In the genomic region with DNA sequence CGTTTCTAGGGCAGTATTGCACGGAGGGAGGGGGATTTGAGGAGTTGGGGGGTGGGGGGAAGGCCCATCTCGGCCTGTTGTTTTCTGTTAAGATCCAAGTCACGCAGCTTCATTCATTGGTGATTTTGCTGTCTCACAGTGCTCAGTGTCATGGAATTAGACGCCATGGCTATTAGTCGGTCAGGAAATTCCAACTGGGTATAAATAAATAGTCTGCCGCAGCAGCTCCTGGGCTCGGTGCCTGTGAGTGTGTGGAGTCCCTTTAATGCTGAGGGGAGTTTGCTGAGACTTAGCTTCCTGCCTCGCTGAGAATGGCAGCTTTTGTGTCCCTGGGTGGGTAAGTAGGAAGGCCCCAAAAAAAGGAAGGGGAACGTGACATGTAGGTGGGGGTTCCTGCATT, we compare ENCODE assay signal across 8 mouse cellular contexts.
A peak's percentile ranks its signal among the peaks of the same experiment; 100 is the strongest.
DNase-seq lines count a peak whose midpoint lies in the region; ATAC-seq and TF ChIP-seq lines count a peak whose summit lies in the region.

No protein-coding gene starts in this region.

- peak; percentile 14 for DNase-seq in cerebellum, adult 9-10 months
- DNase-seq in cerebellum, postnatal 36 days = no peak
- DNase-seq in embryo, embryonic 11 days = peak; percentile 65
- DNase-seq in heart, adult 9 months (ENCODE audit: low spot score in 2 of 2) = peak; percentile 61 to 65
- DNase-seq in lung, postnatal 25 days (ENCODE audit: low spot score) = peak; percentile 48
- no peak for DNase-seq in thymus, adult 2 months

- TF ChIP-seq CTCF in thymus, adult 2 months (IDR thresholded peaks at IDR 0.05; ENCODE audit: borderline replicate concordance, control insufficient read depth, extremely low read depth, insufficient read depth, low read length, poor library complexity) = no peak

- H3K4me1 ChIP-seq in kidney, embryonic 15.5 days = peaks cover 30% of the 10 kb centered on the region
- no peaks in the 10 kb centered on the region for H3K4me1 ChIP-seq in thymus, adult 2 months (replicated peaks; ENCODE audit: control insufficient read depth, insufficient read depth, low read length)

- H3K36me3 ChIP-seq in kidney, embryonic 15.5 days = no peaks in the 10 kb centered on the region
- no peaks in the 10 kb centered on the region for H3K36me3 ChIP-seq in thymus, adult 2 months (ENCODE audit: control insufficient read depth, insufficient read depth, low read length)

- no peak overlapping the region for H3K4me3 ChIP-seq in kidney, embryonic 15.5 days (replicated peaks)
- H3K4me3 ChIP-seq in thymus, adult 2 months (ENCODE audit: control insufficient read depth, insufficient read depth, low read length) = no peak overlapping the region

- no peaks in the 10 kb centered on the region for H3K9me3 ChIP-seq in kidney, embryonic 15.5 days (replicated peaks)

- H3K9ac ChIP-seq in kidney, embryonic 15.5 days = no peak overlapping the region

- no peak for TF ChIP-seq POLR2A in thymus, adult 2 months (IDR thresholded peaks at IDR 0.05; ENCODE audit: control insufficient read depth, extremely low read depth, insufficient read depth, low read length, poor library complexity)

- H3K27me3 ChIP-seq in kidney, embryonic 15.5 days = no peaks in the 10 kb centered on the region
- no peaks in the 10 kb centered on the region; the same call in 1 of the 2 replicates for H3K27me3 ChIP-seq in thymus, adult 2 months (ENCODE audit: control insufficient read depth, insufficient read depth, low read length)

- peak overlapping the region; percentile 42 for H3K4me2 ChIP-seq in kidney, embryonic 15.5 days

- 0 out of 2 replicates have a peak, but pooled peaks have one; percentile 9 for ATAC-seq in kidney, embryonic 15.5 days (replicated peaks; ENCODE audit: low FRiP score)
- ATAC-seq in megakaryocyte, adult 5-6 weeks (ENCODE audit: poor library complexity, severe bottlenecking) = no peak

- WGBS in kidney, embryonic 15.5 days = 26% methylated on average over 10 of the region's 10 CpGs
- WGBS in thymus, adult 2 months = 55% methylated on average over 10 of the region's 10 CpGs

- peak overlapping the region; percentile 74 for H3K27ac ChIP-seq in kidney, embryonic 15.5 days
- no peak overlapping the region for H3K27ac ChIP-seq in thymus, adult 2 months (ENCODE audit: control insufficient read depth, insufficient read depth, low read length)

Comparison
In these comparisons a context has a peak if more than half of its experiments do, and no peak if none do; other contexts are left out.
1. DNase-seq: peak in cerebellum, adult 9-10 months (single experiment), embryo, embryonic 11 days (single experiment), heart, adult 9 months (2 of 2) and lung, postnatal 25 days (single experiment); none in cerebellum, postnatal 36 days (0 of 2) and thymus, adult 2 months (single experiment).